Mouse (Mus musculus) kidney, embryonic 14.5 days (tissue): ENCODE measurements around the gene Slc8b1. TPM values are rescaled to one million over a fixed set of nuclear protein-coding genes. Genes with fewer than 3 reads are reported as not detected.

Experiments
- ATAC-seq: fragments of 200-750 bp; cut with Nextera tagmentation; 2 replicates; pipeline ENCODE4 v1.8.0; 2017; ENCODE audit warnings: moderate number of reproducible peaks, mild to moderate bottlenecking, moderate TSS enrichment, moderate library complexity; ENCODE audit not compliant: low FRiP score, low TSS enrichment
- H3K27ac ChIP-seq: fragments of 300-500 bp; sonication (generic); 2 replicates; pipeline ENCODE4 v1.5.1; 2014; ENCODE audit warnings: low read depth, mild to moderate bottlenecking, low read length, moderate library complexity, mixed read lengths
- H3K27me3 ChIP-seq: fragments of 300-500 bp; sonication (generic); 2 replicates; pipeline ENCODE4 v1.6.1; 2014; ENCODE audit warnings: mild to moderate bottlenecking, low read length; ENCODE audit not compliant: control insufficient read depth, insufficient read depth
- H3K36me3 ChIP-seq: fragments of 300-500 bp; sonication (generic); 2 replicates; pipeline ENCODE4 v1.6.1; 2014; ENCODE audit warnings: low read length, mixed read lengths; ENCODE audit not compliant: control insufficient read depth, insufficient read depth
- H3K4me1 ChIP-seq: fragments of 300-500 bp; sonication (generic); 2 replicates; pipeline ENCODE4 v1.6.1; 2014; ENCODE audit warnings: low read length, mixed read lengths; ENCODE audit not compliant: control insufficient read depth, insufficient read depth
- H3K4me2 ChIP-seq: fragments of 300-500 bp; sonication (generic); replicated peaks from 2 replicates; pipeline ENCODE4 v1.6.1; 2014; ENCODE audit warnings: low read depth, mild to moderate bottlenecking, low read length
- H3K4me3 ChIP-seq: fragments of 300-500 bp; sonication (generic); 2 replicates; pipeline ENCODE4 v1.5.1; 2014; ENCODE audit warnings: mild to moderate bottlenecking, low read length
- H3K9ac ChIP-seq: fragments of 300-500 bp; sonication (generic); 2 replicates; pipeline ENCODE4 v1.6.1; 2014; ENCODE audit warnings: low read depth, mild to moderate bottlenecking, low read length, moderate library complexity
- H3K9me3 ChIP-seq: fragments of 300-500 bp; sonication (generic); 2 replicates; pipeline ENCODE4 v1.6.1; 2016; ENCODE audit warnings: low read length; ENCODE audit not compliant: control insufficient read depth
- WGBS: fragments of 180-500 bp; shearing (Covaris S2); extraction: QIAGEN DNeasy Blood & Tissue Kit; methylation state at CpG from one replicate; pipeline ENCODE4 v1.1.7; 2014; 5-methylcytosine and 5-hydroxymethylcytosine counted together
- polyA plus RNA-seq: library from polyadenylated mRNA; unstranded; fragments of >200 nt; fragmentation: Nextera tagmentation; extraction: Ambion mirVana; gene quantifications from 2 replicates; pipeline ENCODE4 v1.2.1, GENCODE M21; 2014

Slc8b1 gene
- polyA plus RNA-seq, 1 experiment from 2014 or later = 6.0 TPM

DNA sequence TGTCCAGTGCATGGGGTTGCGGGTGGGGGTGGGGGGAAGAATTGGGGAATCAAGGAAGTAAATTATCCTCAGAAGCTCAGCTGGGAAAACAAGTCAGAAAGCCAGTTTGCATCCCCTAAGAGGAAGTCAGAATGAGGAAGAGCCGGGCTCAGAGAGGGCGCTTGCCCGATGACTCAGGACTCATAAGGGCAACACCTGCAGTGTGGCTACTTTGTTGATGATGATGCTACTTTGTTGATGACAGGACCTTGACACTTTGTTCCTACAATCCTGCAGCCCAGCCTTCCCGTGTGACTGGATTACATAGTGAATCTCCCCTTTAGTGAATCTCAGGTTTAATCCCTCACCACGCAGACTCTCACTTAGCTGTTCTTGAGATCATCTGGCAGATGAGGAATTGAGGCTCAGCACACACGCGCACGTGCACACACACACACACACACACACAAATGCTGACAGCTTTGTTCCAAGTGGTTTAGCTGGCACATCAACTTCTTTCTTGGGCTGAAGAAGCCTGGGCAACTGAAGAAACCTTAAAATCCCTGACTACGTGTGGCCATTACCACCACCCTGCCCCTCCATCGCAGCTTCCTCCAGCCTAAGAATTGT is 59.4 kb downstream of the Slc8b1 start:
- no peak for ATAC-seq
- 69% methylated on average over 11 of the region's 11 CpGs for WGBS
- Histone ChIP-seq H3K36me3 (no peaks in the 10 kb centered on the region), H3K4me2 (no peak overlapping the region), H3K4me1 (peaks cover 64% of the 10 kb centered on the region), H3K27me3 (no peaks in the 10 kb centered on the region; the same call in 1 of the 2 replicates), H3K9me3 (no peaks in the 10 kb centered on the region), H3K4me3 (no peak overlapping the region), H3K27ac (peak overlapping the region; percentile 76; the same call in 1 of the 2 replicates), H3K9ac (no peak overlapping the region)

DNA sequence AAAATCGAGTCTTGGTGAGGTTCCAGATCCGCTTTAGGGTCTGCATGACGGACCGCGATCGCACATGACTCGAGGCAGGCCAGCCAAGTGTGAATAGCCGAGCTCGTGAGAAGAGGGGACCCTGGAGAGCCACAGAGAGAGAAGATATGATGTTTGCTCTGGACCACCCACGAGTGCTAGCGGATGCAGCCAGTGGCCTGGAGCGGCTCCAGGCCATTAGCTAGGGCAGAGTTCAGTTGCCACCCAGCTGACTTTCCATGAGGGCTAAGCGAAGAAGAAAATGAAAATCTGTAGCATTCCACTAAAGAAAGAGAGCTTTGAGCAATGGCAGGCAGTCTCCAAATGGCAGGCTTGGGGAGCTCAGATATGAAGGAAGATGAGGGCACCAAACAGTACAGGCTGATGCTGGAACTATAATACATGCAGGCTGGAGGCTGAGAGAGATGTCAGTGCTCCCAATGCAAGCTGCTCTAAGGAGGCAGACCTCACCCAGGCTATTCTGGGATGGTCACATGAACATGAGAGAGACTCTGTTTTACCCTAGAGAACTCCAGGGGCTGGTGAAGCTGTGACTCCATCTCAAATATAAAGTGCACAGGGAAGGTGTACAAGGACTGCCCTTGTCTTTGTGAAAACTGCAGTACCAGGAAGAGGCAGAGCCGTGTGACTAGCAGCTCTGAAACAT is 60.2 kb downstream of the Slc8b1 start:
- 11% methylated on average over 14 of the region's 14 CpGs for WGBS

DNA sequence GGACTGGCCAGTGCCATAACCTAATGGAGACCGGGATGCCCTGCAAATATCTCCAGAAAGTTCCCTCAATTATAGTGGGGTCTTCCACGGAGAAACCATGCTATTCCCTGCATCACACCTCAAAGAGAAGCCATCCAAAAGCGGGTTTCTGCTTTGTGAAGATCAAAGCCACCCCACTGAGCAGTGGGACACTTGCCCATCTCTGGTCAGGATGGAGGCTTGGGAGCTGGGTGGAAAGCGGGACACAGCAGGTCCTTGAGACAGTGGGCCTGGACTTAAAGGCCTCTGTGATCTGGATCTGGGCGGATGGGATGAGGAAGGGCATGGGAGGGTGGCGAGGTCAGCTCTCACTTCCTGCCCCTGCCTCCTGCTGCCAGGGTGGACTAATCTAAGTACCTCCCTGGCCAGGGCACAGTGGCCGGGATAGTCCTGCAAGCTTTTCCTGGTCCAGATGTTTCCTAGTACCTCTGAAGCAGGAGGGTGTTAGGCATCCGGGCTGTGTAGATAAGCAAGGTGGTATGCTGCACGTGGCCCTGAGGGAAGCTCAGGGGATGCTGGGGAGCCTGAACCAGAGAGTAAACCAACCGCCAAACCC is 63.6 kb downstream of the Slc8b1 start:
- H3K9me3 ChIP-seq = no peaks in the 10 kb centered on the region
- no peak for ATAC-seq
- no peak overlapping the region for H3K4me2 ChIP-seq
- WGBS = 64% methylated on average over 10 of the region's 10 CpGs
- H3K27me3 ChIP-seq = no peaks in the 10 kb centered on the region; the same call in 1 of the 2 replicates
- H3K4me3 ChIP-seq = no peak overlapping the region
- H3K27ac ChIP-seq = no peak overlapping the region
- H3K36me3 ChIP-seq = no peaks in the 10 kb centered on the region; the same call in 1 of the 2 replicates
- H3K4me1 ChIP-seq = peaks cover 47% of the 10 kb centered on the region
- no peak overlapping the region for H3K9ac ChIP-seq

More for the DNA sequence above, 60.2 kb downstream of the Slc8b1 start:
- H3K4me3 ChIP-seq = no peak overlapping the region
- no peaks in the 10 kb centered on the region for H3K9me3 ChIP-seq
- H3K36me3 ChIP-seq = no peaks in the 10 kb centered on the region; the same call in 1 of the 2 replicates
- H3K27me3 ChIP-seq = no peaks in the 10 kb centered on the region; the same call in 1 of the 2 replicates
- H3K9ac ChIP-seq = no peak overlapping the region
- H3K27ac ChIP-seq = peak overlapping the region; percentile 76
- peak; percentile 57 for ATAC-seq
- H3K4me1 ChIP-seq = peaks cover 56% of the 10 kb centered on the region
- H3K4me2 ChIP-seq = no peak overlapping the region

DNA sequence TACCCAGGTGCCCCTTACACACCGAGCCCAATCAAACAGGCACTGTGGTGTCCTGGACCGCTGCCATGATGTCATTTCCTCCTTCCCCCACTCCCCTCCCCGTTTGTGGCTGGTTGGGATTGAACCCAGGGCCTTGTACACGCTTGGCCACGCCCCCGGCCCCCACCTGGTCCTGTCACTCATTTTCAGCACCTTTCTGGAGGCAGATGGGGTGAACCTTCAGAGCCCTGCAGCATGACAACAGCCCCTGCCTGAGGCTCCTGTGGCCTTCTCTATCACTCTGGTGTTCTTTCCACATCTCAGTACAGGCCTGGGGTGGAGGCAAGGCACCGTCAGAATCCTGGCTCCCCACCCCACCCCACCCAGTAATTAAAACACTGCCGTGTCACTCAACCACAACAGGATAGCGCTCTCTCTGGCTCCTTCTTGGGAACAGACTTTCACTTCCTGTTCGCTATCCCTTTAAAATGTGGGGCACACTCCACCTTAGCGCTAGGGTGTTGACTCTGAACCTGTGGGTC is 65.9 kb downstream of the Slc8b1 start:
- no peak for ATAC-seq
- Histone ChIP-seq H3K4me2 (no peak overlapping the region), H3K27ac (no peak overlapping the region), H3K36me3 (peaks cover 5% of the 10 kb centered on the region; the same call in 1 of the 2 replicates), H3K4me3 (no peak overlapping the region), H3K27me3 (no peaks in the 10 kb centered on the region), H3K4me1 (peaks cover 32% of the 10 kb centered on the region), H3K9me3 (no peaks in the 10 kb centered on the region), H3K9ac (no peak overlapping the region)
- 67% methylated on average over 11 of the region's 11 CpGs for WGBS

DNA sequence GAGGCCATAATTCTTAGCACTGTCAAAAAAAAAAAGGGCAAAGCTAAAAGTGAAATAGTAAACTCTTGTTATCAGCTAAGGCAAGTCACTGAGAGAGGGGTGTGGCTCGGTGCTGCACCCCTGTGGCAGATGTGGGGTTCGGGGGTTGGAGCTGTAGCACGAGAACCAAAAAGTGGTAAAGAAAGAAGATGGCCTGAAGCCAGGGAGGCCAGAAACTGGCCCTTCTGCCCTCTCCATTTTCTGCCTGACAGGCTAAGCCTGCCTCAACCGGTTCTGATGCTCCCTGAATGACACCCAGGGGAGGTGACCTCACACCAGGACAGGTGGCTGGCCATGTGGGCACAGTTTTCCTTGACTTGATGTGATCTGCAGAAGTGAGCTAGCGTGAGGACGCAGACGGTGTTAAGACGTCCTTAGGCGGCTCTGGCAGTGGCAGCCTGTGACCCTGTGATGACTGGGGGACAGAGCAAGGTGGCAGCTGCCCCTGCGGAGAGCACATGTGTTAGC is 67.0 kb downstream of the Slc8b1 start:
- Histone ChIP-seq H3K4me1 (peaks cover 32% of the 10 kb centered on the region), H3K4me2 (no peak overlapping the region), H3K9me3 (no peaks in the 10 kb centered on the region), H3K9ac (no peak overlapping the region), H3K27me3 (no peaks in the 10 kb centered on the region), H3K27ac (peak overlapping the region; percentile 93), H3K4me3 (no peak overlapping the region), H3K36me3 (peaks cover 10% of the 10 kb centered on the region; the same call in 1 of the 2 replicates)
- 0 out of 2 replicates have a peak, but pooled peaks have one; percentile 11 for ATAC-seq
- WGBS = 33% methylated on average over 10 of the region's 10 CpGs

DNA sequence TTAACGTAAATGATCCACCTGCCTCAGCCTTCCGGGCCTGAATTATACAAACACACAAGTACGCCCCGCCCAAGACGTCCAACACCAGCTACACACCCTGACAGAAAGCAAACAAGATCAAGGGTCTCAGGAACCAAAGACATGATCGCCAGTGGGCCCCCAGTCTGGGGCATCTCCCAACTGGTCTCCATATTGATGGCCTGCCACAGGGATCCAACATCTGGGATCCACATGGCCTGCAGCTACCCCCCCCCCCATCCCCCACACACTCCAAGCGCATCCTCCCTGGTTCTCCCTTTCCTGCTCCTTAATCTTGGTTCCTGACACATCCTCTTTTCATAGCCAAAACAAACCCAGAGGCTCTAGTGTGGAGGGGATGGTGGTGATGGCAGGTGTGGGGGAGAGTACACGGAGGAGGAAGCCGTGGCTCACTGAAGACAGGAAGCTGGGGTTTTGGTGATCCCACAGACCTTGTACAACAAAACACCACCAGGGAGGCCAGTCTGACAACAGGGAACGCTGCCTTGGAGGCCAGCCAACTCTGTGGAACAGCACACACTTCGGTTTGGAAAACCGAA is 67.6 kb downstream of the Slc8b1 start:
- H3K4me1 ChIP-seq = peaks cover 32% of the 10 kb centered on the region
- peak; percentile 71 for ATAC-seq
- peak overlapping the region; percentile 31 for H3K4me2 ChIP-seq
- no peak overlapping the region for H3K9ac ChIP-seq
- peaks cover 15% of the 10 kb centered on the region; the same call in 1 of the 2 replicates for H3K36me3 ChIP-seq
- H3K4me3 ChIP-seq = no peak overlapping the region
- no peaks in the 10 kb centered on the region for H3K27me3 ChIP-seq
- no peaks in the 10 kb centered on the region for H3K9me3 ChIP-seq
- H3K27ac ChIP-seq = peak overlapping the region; percentile 93
- WGBS = 19% methylated on average over 12 of the region's 12 CpGs

DNA sequence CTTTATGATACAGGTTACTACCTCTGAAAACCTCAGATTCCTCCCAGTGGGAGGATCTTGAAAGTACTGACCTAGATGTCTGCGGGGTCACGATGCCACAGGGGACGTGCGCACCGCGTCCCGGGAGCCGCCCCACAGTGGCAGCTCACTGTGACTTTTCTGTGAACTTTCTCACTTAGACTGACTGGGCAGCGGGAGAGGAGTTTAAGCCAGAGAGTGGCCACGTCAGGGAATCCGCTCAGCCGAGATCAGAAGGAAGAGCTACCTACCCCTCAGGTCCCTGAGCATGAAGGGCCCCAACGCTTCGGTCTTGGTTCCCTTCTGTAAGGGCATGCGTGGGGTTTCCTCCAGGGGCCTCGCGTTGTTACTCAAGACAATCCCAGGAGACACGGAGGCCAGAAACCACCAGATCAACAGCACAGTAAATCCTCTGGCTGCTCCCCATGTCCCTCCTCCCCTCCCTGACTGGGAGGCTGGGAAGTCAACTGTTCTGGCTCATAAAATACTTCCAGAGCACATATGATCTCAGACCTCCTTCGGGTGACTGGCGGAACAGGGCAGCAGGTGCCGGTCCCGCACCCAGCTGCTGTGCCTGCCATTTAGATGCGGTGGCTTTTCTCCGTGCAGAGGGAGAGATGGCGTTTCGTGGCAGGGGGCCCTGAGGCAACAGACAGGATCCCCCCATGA is 68.4 kb downstream of the Slc8b1 start:
- ATAC-seq = peak; percentile 70
- Histone ChIP-seq H3K27me3 (no peaks in the 10 kb centered on the region), H3K4me3 (no peak overlapping the region), H3K9me3 (no peaks in the 10 kb centered on the region), H3K27ac (peak overlapping the region; percentile 93), H3K4me2 (peak overlapping the region; percentile 31), H3K9ac (no peak overlapping the region), H3K4me1 (peaks cover 32% of the 10 kb centered on the region), H3K36me3 (peaks cover 22% of the 10 kb centered on the region; the same call in 1 of the 2 replicates)
- 11% methylated on average over 26 of the region's 26 CpGs for WGBS
